Comparison of ENCODE assay signal across 19 mouse cellular contexts in genomic region chr6:18889030-18889429, GRCm38 (mm10). TPM values are rescaled to one million over a fixed set of nuclear protein-coding genes. Genes with fewer than 3 reads are reported as not detected.
A peak's percentile ranks its signal among the peaks of the same experiment; 100 is the strongest.
DNase-seq lines count a peak whose midpoint lies in the region; ATAC-seq lines count a peak whose summit lies in the region.
"Had no signal": no experiment of that assay in that cellular context is flagged by ENCODE, and none has a peak within 500 bp of the region (broad histone marks: within the 10 kb centered on the region; RNA-seq: fewer than 3 reads in every experiment).

No protein-coding gene starts in this region.

- DNase-seq in frontal cortex, postnatal 14 days (ENCODE audit: low spot score in 2 of 2): no peak
- DNase-seq in left cerebral cortex, postnatal 25 days (ENCODE audit: low spot score in 2 of 2): peak; percentile 27 to 65
- no peak for DNase-seq in left cerebral cortex, postnatal 10 days (ENCODE audit: extremely low spot score in 1 of 2, low spot score in 2 of 2)
- peak; percentile 24 for DNase-seq in right cerebral cortex, postnatal 25 days
- DNase-seq in right cerebral cortex, postnatal 14 days: no peak
- no peak for DNase-seq in gastrocnemius, adult 18-20 months (ENCODE audit: low spot score)
- DNase-seq: adrenal gland, adult 8-10 months; adrenal gland, postnatal 36 days; B cell, adult 2 months; cerebellum, adult 11 months; cerebellum, adult 8-10 months; cerebellum, postnatal 25 days; gastrocnemius, postnatal 14 days; heart, adult 2 months had no signal

- intact Hi-C loops in left cerebral cortex, postnatal 25 days (cut with DNase I): no loop called here
- intact Hi-C loops in left cerebral cortex, postnatal 10 days (cut with DNase I): no loop called here

- ATAC-seq in frontal cortex, adult (ENCODE audit: low TSS enrichment): peak; percentile 98
- ATAC-seq: CD4-positive, CD25-positive, alpha-beta regulatory T cell, adult 4 months; forebrain, embryonic 15.5 days had no signal

RNA-seq across cellular contexts. Expression of gene Ankrd7, which starts 22.9 kb away (rescaled TPM):
- total RNA-seq in left cerebral cortex, postnatal 25 days (2021): under 1 TPM in 1 of 2 experiments, not detected in 1; 0.27 TPM
- total RNA-seq in left cerebral cortex, postnatal 10 days (2021): under 1 TPM in 1 of 2 experiments, not detected in 1; 0.39 TPM
- not detected for total RNA-seq in gastrocnemius, adult 18-20 months (2021)
- total RNA-seq: adrenal gland, adult 8-10 months; adrenal gland, postnatal 36 days; G1E; gastrocnemius, postnatal 14 days; heart, adult 2 months; heart, postnatal 25 days had no signal

RNA-seq across cellular contexts. Expression of gene Lsm8, which starts 40.7 kb away (rescaled TPM):
- 10 to 100 TPM; 32.5 to 34.0 TPM for total RNA-seq in left cerebral cortex, postnatal 25 days (2021)
- total RNA-seq in left cerebral cortex, postnatal 10 days (2021): 10 to 100 TPM; 34.1 to 36.4 TPM
- 10 to 100 TPM; 10.9 to 11.0 TPM for total RNA-seq in gastrocnemius, adult 18-20 months (2021)

Comparison
In these comparisons a context has a peak if more than half of its experiments do, and no peak if none do; other contexts are left out.
1. DNase-seq: peak in left cerebral cortex, postnatal 25 days (2 of 2) and right cerebral cortex, postnatal 25 days (single experiment); none in frontal cortex, postnatal 14 days (0 of 2), left cerebral cortex, postnatal 10 days (0 of 2), right cerebral cortex, postnatal 14 days (single experiment) and gastrocnemius, adult 18-20 months (single experiment).